Mouse (Mus musculus): ENCODE measurements around the gene Trpc4.

Gene Trpc4

DNA sequence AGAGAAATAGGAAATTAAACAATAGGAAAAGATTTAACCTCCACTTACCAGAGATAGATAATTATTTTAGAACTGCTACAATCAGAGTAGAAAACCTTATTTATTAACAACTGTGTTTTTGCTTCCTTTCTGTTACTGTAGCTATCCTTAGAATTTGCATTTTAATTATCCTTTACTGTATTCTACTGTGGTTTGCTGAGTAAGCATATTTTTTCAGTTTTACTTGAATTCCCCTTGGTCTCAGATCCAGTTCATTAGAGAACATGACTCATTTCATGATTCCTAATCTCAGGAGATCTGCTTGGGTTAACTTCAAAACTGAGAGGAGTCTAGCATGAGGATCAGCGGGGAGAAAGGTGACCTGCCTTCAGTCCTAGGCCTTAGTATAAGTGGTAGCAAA, 111.1 kb downstream of the Trpc4 start:
- no peak for DNase-seq (ENCODE audit: low spot score in 2 of 2)

DNA sequence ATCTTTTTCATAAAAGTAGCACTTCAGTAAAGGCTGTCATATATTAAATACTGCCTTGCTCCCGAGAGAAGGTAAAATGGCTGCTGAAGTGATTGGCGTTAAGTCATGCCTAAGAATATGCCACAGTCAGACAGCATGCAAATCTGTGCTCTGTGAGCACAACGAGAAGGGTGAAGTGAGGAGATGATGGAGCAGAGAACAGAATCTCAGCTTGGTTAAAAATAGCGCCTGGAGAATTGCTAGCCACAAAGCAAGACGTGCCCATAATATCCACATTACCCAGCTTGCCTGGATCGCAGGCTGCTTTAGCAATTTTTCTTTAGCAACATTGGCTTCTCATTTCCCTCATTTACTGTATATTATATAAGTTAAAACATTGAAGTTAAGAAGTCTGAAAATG, 113.3 kb downstream of the Trpc4 start:
- no peak for DNase-seq (ENCODE audit: low spot score in 2 of 2)

DNA sequence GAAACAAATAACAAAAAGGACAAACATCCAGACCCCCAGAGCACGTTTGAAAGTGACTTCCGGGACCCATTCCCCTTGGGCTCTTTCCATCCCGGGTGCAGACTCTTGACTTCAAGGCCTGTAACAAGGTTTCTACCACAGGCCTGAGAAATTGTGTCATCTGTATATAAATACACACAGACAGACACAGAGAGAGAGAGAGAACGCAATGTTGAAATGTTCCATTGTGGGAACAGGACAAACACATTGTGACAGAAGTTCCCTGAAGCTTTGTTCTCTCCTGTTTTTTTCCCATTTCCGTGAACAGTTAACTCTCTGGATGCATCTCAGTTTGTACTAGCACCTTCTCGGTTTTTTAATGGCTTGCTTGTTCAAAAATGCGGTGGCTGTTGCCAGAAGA, 118.8 kb downstream of the Trpc4 start:
- no peak for DNase-seq (ENCODE audit: low spot score in 2 of 2)

DNA sequence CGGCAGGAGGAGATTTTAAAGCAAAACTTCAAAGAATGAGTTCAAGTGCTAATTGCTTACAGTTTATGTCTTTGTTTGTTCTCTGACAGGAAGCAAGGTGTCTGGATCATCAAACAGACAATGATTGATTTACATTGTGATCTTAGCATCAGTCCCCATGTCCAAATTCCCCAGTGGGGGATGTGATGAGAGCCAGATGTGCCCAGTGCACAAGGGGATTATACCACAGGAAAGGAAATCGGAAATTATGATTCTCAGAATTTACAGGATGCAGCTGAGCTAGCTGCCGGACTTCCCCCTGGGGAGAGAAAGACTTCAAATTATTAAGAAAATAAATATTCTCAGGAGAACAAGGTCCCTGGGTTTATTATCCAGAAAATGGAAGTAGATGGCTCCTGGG, 133.9 kb downstream of the Trpc4 start:
- DNase-seq (ENCODE audit: low spot score in 2 of 2): no peak

DNA sequence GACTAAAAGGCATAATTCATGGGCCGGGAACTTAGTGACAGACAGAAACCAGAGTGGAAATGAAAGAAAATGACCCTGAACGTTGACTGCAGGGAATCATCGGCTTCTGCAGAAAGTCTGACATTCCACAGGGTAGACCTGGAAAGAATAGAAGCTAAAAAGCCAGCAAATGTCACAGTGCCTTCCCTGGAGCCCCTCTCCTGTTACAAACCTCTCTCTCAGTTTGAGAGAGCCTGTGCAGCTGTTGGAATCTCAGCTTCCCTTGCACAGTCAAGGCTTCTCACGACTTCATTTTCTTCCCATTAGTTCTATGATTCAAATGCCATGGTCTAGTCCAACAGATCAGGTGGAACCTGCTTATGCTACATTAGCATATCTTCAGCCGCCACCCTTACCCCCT, 154.8 kb downstream of the Trpc4 start:
- no peak for DNase-seq (ENCODE audit: low spot score in 2 of 2)

DNA sequence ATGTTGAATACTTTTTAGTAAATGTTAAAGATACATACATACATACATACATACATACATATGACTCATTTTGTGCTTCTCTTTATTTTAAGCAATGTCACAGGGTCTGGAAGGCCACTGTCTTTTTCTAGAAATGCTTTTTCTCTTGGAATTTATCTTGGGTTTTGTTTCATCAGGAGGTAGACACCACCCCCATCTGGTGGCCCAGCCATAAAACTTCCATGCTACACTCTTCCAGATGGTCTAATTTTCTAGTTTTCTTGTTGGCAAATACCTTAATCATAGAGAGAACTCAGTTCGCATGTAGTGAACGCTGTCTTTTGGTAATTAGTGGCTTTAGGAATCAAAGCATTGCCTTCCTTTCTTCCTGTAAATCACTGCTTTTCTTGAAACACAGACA, 158.2 kb downstream of the Trpc4 start:
- no peak for DNase-seq (ENCODE audit: low spot score in 2 of 2)

DNA sequence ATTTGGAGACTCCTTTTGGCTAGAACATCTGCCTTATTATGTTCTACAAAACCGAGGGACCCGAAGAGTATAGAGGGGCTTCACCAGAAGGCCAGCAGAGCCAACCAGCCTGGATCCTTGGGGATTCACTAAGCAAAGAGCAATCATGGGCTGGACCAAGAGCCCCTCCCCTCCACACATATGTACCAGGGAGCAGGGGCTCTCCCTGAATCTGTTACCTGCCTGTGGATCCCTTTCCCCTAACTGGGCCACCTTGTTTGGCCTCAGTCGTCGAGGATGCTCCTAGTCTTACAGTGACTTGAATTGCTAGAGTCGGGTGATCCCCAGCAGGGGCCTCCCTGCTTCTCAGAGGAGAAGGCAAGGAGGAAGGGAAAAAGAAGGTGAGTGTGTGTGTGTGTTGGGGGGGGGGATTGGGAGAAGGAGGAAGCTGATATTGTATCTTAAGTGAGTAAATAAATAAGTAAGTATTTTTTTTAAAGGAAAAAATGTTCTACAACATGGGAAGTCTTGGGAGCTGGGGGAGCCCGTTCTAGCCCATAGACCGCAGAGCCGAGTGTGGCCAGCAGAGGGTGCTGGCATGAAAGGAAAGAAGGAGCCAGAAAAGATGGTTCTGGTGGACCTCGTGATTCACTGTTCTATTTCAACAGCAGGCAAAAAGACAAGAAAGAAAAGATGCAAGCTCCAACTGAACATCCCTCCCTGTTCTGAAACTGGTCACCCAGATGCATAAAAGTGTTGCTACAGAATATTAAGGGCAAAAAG, 197.2 kb downstream of the Trpc4 start:
- peak; percentile 55 to 74 for DNase-seq (ENCODE audit: low spot score in 2 of 2)

DNA sequence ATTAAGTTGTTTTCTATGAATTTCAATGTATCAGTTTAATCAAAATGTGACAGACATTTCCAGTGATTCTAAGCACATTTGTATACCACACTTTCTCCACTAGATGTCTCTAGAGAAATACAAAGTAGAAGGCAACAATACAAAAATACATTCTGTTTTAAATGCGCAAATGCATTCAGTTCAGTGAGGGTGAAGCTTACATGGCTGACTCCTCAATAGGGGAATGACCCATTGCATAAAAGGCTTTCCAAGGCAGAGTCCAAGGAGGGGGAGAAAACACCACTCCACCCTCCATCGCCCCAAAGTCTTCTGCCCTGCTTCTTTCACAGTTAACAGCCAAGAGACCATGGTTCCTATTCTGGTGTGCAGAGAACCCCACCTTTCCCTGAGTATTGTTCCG, 201.7 kb downstream of the Trpc4 start:
- DNase-seq (ENCODE audit: low spot score in 2 of 2): no peak

DNA sequence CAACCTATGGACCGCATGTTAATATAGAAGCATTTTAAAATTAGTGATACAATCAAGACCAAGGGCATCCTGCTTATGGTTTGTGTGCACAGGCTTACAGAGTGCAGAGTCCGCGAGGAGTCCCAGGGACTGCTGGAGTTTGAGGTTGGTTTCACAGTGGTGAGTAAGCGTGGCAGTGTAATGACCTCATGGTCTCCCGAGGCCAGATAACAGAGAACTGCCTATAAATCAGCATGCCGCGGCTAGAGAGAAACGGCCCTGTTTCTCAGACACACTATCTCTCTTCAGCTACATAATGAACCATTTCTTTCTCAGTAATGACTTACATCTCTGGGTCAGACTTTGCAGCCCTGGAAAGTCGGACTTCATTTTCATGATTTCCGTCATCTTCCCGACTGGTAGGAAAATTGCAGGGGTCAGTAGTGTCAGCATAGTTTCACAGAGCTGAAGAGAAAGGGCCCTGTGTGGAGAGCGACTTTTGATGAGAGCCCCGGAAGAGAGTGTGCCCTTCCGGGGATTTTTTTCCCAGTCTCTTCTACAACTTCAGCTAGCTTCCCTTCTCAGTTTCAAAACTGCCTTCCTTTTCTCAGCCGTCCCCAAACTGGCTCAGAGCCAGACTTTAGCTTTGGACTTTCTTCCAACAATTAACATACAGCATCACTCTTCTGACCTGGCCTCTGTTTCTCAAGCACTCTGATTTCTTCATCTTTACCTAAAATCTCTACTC, 202.8 kb downstream of the Trpc4 start:
- DNase-seq (ENCODE audit: low spot score in 2 of 2): peak; percentile 15 to 52

DNA sequence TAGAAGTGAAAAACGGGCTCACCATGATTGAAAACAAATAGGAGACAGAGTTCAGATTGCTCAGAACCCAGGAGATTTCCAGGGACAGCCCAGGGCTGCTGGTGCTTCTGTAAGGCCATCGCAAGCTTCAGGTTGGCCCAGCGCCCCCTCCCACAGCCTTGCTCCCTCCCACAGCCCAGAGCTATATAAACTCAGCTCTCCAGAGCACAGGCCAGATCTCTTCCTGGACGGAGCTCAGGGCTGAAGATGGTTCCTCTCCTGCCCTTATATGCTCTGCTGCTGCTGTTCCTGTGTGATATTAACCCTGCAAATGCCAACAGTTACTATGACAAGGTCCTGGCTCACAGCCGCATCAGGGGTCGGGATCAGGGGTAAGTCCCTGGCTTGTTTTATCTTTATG, 205.1 kb downstream of the Trpc4 start, which contains the start of gene Postn:
Gene Postn (plus strand): TSS at position 213 of the 400 bp plus-strand sequence.
- DNase-seq (ENCODE audit: low spot score in 2 of 2): peak in 1 of 2 experiments; percentile 32

DNA sequence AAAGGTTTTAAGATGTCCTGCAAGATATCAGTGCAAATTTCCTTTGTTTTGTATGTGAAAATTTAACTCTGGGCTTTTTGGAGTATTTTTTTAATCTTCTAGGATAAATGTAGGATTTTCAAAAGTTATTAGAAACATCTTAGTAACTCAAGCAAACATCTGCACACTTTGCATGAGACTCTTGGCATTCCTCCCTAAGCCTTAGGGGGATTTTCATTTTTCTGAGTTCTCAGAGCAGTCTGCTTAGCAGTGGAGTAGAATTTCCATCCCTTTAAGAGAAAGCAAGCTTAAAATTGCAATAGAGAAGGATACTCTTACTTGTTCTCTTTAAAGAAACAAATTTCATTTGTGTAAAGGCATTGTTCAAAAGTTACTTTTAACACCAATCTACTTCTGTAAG, 205.8 kb downstream of the Trpc4 start:
- DNase-seq (ENCODE audit: low spot score in 2 of 2): no peak
